Mouse (Mus musculus) left cerebral cortex, postnatal 14 days (tissue): ENCODE measurements around the gene Prdm16. TPM values are rescaled to one million over a fixed set of nuclear protein-coding genes. Genes with fewer than 3 reads are reported as not detected.
A peak's percentile ranks its signal among the peaks of the same experiment; 100 is the strongest.

Source experiments
- DNase-seq, 2 experiments: peaks; one replicate each; pipeline ENCODE4 v3.0.0; 2021 to 2022; ENCODE audit warnings: low spot score in 2 of 2, mixed read lengths in 1 of 2
- intact Hi-C: fragments of 180-260 bp; cut with DNase I; formaldehyde crosslinking; loops from one replicate; pipeline ENCODE4 v1.15.1; 2025
- total RNA-seq, 2 experiments: library from RNA; stranded (reverse); gene quantifications; 2 replicates each; pipeline ENCODE4 v1.2.3; 2021

The Prdm16 gene
- total RNA-seq, 2 experiments from 2014 or later = 6.8 TPM

DNA sequence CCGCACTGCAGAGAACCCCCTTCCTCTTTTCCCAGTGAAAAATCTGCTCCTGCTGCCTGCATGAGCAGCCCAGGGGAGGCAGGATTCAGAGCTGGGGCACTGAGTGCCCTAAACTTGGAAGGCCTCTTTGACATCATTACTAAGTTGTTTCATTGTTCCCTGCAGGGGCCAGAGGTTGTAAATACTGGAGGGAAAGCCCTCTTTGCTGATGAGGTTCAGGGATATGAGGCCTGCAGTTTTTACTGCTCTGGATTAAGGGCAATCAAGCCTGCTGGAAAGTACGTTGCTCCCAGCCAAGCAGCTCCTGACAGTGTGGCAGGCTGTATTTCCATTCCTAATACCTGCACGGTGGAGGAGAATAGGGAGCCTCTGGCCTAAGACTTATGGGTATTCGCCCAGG is 221.8 kb downstream of the Prdm16 start:
- DNase-seq = no peak
- intact Hi-C loops = no loop called here

DNA sequence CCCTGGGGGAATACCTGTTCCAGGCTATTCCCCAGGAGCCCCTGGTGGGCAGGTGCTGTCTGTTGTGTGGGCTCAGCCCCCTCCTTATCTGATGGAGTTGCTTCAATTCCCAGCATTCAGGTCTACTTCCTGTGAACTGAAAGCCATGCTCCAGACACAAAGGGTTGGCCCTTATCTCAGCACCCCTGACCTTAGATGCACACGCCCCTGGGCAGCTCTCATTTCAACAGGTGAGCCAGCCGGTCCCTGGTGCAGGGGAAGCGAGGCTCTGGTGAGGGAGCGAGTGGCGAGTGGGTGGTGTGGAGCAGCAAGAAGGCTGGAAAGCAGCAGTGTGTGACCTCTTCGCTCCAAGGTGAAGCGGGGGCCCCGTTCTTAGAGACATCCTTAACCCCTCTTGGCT is 226.1 kb downstream of the Prdm16 start:
- no peak for DNase-seq
- intact Hi-C loops = no loop called here

DNA sequence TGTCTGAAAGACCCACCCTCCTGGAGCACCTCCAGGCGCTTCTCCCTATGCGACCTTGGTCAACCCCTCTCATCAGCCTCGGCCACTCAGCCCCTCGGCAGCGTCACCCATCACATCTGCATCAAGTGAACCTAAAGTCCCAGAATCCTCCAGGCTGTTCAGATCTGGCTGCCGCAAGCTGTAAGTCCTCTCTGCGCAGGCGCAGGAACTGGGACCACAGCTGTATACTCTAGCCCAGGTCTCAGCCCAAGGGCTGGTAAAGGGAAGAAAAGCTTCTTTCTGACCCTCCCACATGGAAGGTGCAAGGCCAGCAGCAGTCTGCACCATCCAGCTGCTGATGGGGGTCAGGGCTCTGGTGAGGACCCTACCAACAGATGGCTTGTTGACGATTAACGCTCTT is 226.8 kb downstream of the Prdm16 start:
- peak; percentile 38 to 49 for DNase-seq
- intact Hi-C loops = no loop called here

DNA sequence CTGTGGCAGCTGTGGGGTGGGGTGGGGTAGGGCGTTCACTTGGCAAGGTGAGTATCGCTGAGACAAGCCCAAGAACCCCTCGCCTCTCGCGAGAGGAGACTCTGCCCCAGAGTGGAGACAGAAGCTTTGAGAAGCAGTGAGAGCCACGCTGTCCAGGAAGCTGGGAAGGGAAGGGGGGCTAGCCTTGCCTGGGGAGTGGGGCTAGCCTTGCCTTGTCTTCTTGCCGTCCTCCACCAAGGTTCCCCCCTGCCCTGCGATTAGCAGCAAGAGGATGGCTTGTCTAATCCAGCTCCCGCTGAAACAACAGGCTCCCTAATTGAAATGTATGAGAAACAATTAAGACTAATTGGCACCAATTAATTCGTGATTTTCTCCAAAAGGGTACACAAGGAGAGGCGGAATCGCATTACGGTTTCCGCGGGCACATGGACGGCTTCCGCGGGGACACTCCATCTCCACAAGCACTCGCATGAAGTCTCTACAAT is 227.4 kb downstream of the Prdm16 start:
- intact Hi-C loops = no loop called here
- DNase-seq = peak; percentile 29 to 63

DNA sequence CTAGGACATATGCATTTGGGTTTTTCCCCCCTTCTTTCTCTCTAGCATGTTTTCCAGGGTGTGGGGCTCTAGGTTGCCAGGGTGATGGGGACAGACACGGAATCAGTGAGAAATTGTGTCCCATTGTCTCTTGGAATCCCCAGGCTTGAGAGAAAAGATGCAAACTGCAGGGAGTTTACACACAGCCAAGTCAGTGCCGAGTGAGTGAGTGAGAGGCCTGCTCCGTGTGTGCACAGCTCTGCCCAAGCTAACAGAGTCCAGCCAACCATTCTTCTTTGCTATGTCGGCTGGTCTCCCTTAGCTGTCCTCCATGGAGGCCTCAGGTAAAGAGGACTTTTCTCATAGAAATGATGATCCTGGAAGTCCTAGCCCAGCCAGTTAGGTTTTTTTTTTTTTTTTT is 233.7 kb downstream of the Prdm16 start:
- no peak for DNase-seq
- intact Hi-C loops = no loop called here

DNA sequence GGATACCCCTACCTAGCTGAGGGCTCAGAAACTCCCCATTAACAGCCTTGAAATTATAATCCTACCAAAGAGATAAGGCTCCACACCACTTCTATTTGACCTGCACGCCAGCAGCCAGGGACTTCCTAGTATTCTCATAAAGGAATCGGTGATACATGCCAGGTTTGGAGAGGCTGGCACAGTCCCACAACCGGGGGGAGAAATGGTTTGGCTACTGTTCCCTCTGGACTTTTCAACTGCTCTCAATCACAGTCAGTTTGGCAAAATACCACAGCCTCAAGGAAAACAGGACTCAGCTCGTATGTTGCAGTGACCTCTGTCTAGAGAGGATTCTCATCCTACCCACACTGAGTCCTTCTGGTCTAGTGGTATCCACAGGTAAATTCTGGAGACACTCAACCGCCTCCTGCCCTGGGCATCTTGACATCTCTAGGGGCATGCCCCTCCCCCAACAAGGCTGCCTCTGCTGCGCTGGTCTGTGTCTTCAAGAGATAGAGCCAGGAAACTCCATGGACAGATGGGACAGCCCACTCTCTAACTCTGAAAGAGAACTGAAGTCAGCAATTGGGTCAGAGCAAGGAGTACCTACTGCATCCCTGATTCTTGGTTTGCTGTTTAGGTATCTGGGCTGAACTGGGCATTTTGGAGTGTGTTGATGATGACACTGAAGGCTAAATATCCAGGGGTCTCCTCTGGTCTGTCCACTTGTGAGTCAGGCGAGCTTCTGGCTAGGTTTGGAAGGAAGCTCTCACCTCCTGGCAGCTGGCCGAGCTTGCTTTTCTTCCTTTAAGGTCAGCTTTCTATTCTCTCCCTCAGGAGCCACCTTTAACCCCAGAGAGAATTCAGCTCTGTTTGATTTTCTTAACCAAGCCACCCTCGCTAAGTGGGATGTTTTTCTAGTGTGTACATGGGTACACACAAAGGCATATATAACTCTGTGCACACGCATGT is 234.4 kb downstream of the Prdm16 start:
- peak in 1 of 2 experiments; percentile 61 for DNase-seq
- intact Hi-C loops = no loop called here

DNA sequence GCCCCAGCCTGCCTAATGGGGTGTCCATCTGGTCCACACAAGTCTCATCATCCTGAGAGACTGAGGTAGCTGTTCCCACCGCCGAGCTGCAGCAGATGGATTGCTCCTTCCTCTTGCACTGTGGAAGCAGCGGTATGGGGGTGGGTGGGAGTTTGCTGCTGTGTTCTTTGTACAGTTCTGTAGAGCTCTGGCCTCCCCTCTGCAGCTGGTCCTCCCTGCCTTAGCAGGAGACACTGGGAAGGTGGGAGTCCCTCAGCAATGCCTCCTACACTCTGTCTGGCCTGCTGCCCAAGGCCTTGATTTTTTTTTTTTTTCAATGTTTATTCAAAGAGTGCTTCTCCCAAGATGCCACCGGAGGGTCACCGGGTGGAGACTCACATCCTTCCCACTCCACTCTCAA is 235.3 kb downstream of the Prdm16 start:
- intact Hi-C loops = no loop called here
- DNase-seq = peak; percentile 29 to 49

DNA sequence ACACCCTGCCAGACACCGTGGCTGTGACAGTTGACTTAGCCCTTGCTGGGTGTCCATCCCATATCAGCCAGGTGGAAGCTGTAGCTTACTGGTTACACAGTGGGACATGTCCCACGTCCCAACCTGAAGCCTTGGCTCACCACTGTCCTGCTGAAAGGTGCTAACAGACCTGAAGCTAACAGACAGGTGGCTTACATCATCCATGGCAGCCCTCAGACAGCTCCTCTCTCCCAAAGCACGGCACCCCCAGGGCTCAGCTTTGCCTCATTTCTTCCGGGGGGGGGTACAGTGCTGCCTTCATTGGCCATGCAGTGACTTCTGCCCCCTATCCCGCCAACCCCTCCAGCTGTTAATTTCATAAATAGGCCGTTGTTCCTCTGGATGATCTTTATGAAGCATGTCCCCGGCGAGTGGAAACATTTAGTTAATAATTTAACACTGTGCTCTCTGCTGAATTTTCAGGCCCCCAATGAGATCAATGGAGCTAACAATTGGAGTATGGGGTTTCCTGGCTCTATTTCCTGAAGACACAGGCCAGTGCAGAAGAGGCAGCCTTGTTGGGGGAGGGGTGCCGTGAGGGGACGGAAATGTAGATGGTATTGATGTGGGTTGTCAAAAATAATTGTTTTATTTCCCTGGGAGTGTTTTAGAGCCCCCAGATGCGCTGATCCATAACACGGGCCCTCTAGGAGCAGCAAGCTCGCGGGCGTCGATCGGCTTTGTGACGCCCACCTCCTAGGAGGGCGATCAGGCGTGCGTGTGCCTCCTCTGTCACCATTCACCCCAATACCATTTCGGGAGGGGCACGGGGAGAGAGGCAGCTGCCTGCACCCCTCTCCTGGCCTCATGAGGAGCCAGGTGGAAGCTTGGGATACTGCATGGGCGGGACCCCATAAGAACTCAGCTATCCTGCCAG is 236.2 kb downstream of the Prdm16 start:
- no peak for DNase-seq

DNA sequence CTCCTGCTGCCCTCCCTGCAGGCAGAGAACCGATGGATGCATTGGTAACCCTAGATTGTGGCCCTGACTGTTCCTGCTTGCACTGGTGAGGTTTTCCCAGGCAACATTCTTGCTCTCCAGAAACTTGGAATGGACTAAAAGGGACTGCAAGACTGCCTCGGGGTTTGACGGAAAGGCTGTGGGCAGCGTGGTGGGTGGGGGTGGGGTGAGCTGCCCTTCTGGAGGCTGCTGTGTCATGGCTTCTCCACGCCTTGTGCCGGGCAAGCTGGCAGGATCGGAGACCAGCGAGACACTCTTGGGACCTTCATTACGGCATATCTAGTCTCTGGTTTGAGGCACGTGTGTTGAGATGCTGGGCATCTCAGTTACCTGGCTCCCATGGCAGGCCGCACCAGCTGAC is 237.0 kb downstream of the Prdm16 start:
- DNase-seq = no peak
- intact Hi-C loops = no loop called here

More for the DNA sequence above, 236.2 kb downstream of the Prdm16 start:
- intact Hi-C loops = no loop called here

DNA sequence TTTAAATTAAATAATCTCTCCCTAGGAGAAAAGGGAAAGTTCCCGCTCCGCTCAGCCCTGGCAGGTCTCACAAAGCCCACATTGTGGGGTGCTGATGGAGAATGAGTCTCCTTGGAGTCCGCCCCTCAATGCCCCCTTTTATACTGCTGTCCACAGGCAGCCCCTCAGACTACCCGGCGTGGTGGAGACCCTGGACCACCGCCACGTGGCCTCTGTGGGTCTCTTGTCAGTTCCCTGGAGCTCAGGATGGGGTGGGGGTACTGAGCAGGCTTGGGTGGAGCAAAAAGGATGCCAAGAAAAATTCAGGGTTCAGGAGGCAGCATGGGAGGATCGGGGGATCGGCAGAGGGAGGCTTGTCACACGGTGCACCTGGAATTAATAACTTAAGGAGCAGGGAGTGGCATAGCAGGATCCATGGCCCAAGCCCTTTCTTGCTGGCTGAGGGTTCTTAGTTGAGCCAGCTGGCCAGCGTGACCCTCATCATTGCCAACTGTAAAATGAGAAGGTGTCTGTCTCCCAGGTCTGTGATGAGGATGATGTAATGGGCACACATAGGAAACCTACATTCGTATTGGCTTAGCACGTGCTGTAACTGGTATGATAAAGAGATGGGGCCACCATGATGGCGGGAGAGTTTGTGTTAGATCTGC is 239.9 kb downstream of the Prdm16 start:
- intact Hi-C loops = no loop called here

DNA sequence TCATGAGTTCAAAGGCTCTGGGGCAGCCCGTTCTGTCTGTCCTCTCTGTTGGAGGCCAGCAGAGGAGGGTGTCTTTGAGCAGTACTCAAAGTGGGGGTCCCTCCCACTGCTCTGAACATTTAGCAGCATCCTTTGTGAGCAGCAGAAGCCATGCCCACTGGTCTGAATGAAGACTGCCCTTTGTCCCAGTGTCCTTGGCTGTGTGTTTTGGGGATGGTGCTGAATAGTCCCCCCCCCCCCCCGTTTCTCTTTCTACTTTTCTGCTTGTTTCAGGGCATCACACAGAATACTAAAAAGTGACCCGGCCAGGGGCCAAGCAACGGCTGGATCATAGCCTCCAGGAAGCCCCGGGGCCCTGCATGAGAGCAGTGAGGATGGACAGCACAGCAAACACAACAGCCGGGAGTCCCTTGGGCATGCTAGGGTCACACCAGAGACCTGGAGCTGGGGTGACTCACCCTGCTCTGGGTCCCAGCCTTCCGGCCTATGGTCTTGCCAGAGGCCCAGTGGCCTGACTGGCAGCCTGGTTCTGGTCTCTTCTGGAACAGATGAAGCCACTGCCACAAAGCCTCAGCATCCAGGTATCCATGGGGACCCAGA is 242.4 kb downstream of the Prdm16 start:
- peak; percentile 21 to 50 for DNase-seq
- intact Hi-C loops = no loop called here

More for the DNA sequence above, 239.9 kb downstream of the Prdm16 start:
- DNase-seq = no peak

DNA sequence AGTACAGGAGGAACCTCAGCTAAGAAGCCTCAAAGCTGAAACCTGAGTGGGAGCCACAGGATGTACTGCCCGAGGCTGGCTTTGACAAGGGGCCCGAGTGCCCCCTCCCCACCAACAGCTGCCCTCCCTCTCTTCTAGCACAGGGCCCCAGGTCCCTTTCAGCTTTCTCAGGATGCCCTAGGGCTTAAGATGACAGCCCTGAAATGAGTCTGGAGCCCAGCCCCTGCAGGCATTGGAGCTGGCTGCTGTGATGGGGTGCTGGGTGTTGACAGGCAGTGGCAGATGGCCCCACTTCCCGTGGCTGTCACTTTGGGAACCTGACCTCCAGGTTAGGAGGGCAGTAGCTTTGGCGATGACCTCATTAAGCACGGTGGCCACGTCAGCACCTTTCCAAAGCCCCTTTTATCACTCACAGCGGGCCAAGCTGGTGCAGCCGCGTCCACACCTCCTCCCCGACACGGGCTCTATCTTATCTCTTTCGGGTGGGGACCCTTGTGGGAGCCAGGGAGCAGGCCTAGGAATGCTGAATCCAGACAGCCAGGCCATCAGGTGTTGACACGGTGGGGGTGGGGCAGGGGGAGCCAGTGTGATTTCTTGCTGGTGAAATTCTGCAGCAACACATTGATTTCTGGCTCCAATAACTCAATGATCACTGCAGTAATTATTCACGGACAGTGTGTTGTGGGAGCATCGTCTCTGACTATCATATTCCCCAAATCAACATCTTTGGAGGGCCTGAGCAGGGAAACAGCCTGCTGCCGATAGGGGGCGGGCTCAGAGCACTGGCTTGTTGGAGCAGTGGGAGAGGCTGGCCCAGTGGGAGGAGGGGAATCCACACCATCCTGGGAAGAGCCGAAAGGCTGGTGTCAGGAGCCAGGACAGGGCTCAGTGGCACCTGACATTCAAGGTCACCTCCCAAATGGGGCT is 243.2 kb downstream of the Prdm16 start:
- intact Hi-C loops = no loop called here
- DNase-seq = peak; percentile 56 to 67

DNA sequence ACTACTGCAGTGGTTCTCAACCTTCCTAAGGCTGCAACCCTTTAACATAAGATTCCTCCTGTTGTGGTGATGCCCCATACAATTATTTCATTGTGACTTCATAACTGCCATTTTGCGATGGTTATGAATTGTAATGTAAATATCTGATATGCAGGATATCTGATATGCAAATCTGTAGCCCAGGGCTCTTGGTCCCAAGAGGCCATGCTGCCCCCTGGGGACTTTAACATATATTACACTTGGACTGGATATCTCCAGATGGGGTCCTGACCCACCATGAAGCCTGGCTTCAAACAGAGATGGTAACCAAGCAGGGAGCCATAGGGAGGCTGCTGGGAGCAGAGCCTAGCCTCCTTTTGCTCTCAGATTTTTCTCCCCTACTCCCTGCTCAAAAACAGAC is 244.0 kb downstream of the Prdm16 start:
- DNase-seq = no peak
- intact Hi-C loops = no loop called here

DNA sequence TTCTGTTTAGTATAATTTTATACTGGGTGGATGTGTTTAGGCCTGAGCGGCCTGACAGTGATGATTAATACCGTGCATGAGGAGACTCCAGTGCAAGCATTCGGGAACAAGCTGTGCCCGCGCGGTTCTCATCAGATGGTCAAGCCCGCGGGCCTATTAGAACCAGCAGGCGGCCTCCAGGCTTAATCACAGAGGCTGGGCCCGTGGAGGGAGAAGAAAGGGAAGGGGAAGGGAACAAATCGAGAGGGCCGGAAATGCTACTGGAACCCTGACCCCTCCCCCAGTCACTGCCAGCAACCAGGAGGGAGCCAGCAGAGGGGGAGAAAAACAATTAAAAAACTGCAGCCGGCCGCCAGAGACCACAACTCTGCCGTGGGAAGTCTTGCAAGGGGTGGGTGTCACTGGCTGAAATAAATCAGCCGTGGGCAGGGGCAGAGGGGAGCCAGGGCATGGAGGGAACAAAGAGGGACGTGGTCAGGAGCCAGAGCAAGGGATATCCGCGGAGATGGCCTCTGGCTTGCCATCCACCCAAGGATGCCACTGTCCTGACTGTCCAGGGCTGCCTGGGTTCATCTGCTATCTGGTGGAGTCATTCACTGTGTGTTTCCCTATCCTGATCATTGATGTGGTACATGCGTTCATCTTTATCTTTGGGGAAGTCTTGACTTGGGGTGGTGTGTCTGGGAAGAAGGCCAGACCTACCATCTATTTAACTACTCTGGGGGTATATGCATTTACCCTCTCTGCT is 246.2 kb downstream of the Prdm16 start:
- peak; percentile 50 to 60 for DNase-seq
- intact Hi-C loops = no loop called here

DNA sequence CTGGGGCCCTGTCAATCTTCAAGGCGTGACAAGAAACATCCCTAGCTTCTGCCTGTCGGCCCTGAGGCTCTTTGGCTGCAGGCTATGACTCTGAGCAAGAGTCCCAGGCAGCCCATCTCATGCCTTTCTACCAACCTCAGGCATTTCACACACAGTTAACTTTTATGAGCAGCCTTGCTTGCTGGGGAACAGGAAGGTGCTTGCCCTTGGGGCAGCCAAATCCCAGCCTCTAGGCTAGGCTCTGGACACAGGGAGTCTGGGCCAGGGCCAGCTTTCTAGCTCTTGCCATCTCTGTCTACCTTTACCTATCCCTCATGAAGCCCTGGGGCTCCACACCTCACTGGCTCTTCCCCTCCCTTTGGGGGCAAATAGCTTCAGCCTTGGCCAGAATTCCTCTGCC is 247.0 kb downstream of the Prdm16 start:
- intact Hi-C loops = loop anchor here (5.0 kb wide), 1 partner anchor 62 kb away; no protein-coding TSS in a partner anchor
- no peak for DNase-seq

DNA sequence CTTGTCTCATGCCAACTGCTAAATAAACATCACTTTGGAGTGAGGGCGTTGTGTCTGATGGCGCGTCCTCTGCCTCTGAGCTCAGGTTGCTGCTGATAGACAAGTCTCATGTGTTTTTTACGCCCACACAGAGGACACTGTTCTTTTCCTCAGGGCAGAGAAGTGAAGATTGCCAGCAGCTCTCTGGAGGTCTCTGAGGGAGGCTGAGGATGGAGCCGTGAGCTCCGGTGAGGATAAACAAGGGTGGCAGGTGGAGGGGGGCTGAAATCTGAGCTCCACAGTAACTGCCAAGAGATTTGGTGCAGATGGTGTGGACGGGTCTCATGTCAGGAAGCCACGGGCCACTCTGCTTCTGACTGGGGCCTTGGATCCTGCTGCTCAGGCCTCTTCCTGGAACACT is 249.9 kb downstream of the Prdm16 start:
- DNase-seq = no peak
- intact Hi-C loops = loop anchor here (5.0 kb wide), 1 partner anchor 60 kb away; no protein-coding TSS in a partner anchor

DNA sequence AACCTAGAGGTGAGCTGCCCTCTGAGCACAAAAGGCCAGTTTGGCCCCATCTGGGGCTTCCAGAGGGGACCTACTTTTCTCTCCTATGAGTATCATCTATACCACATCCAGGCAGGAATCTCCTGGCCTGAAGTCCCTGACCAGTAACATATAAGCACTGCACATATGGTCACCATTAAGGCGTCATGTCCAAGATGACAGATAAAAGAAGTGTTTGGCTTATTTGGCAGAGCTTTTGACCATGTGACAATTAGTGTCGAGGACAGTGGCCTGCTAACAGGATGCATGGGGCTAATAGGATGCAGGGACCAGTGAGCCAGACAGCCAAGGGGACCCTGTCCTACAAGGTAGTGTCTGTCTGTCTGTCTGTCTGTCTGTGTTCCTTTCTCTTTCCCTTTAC is 250.8 kb downstream of the Prdm16 start:
- no peak for DNase-seq
- intact Hi-C loops = loop anchor here (5.0 kb wide), 1 partner anchor 59 kb away; no protein-coding TSS in a partner anchor
